Mouse (Mus musculus) olfactory bulb, adult 2 months (tissue): ENCODE results near the gene Adcy5.

ENCODE experiments used
- CTCF ChIP-seq: fragments of 200-500 bp; IDR thresholded peaks from 2 replicates; pipeline ENCODE4 v1.5.1; 2012; ENCODE audit warnings: low read depth, mild to moderate bottlenecking, low read length, moderate library complexity; ENCODE audit not compliant: insufficient read depth
- POLR2A ChIP-seq: fragments of 200-500 bp; IDR thresholded peaks from 2 replicates; pipeline ENCODE4 v1.6.1; 2012; ENCODE audit warnings: mild to moderate bottlenecking, low read depth, low read length, moderate library complexity; ENCODE audit not compliant: insufficient read depth

- TF ChIP-seq POLR2A, result no peak
- no peak for TF ChIP-seq CTCF
These were observed 60.8 kb downstream of the Adcy5 start for GRCm38 (mm10) chr16:35215498-35215897.
